Mouse (Mus musculus) frontal cortex, adult (tissue): ENCODE measurements at regions not wholly inside any gene's neighbourhood (a gene's known extent, or its start where the extent isn't known, plus 50 kb on each side); places are given as distances from the start of the nearest gene placed in this dataset.

Experiments used
- ATAC-seq: cut with Nextera tagmentation; 2 replicates; pipeline ENCODE4 v1.9.2; 2017; ENCODE audit warnings: mild to moderate bottlenecking, moderate library complexity, mixed read lengths; ENCODE audit not compliant: low TSS enrichment

DNA sequence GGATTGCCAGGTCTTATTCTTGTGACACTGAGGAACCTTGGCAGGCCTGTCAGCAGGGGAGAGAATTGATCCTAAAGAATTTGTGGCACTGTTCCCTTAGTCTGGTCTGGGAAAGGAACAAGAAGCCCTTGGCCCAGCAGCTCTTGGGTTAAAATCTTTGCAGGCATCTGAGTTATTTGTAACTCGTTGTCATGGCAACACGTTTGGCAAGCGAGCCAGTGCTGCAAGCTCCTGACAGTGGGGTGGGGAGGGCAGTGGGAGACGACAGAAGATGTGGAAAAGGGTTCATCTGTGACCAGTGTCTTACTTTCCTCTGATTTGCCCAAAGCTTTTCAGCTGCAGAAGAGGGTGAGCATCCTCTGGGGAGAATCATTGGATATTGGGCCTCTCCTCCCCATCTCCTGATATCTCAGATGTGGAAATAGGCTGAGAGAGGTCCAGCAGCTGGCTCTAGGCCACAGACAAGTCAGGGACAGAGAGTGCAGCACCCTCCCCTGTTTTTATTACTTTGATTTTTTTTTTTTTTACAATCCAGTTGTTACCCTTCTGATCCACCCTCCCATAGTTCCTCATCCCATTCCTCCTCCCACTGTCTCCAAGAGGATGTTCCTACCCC is 92.4 kb upstream of the Huwe1 start:
- ATAC-seq: peak; percentile 85
